Mouse (Mus musculus): ENCODE results near the gene Glipr1. TPM values are rescaled to one million over a fixed set of nuclear protein-coding genes. Genes with fewer than 3 reads are reported as not detected.
"Not testable (repeated sequence)": the region's sequence is repeated elsewhere in the genome, so short reads cannot be mapped to it uniquely, and the experiment has no call there.

Gene Glipr1
- 0.42 and 0.88 TPM in 2 replicates for polyA plus RNA-seq (2016; fragmentation: Nextera tagmentation; extraction: Ambion mirVana)

DNA sequence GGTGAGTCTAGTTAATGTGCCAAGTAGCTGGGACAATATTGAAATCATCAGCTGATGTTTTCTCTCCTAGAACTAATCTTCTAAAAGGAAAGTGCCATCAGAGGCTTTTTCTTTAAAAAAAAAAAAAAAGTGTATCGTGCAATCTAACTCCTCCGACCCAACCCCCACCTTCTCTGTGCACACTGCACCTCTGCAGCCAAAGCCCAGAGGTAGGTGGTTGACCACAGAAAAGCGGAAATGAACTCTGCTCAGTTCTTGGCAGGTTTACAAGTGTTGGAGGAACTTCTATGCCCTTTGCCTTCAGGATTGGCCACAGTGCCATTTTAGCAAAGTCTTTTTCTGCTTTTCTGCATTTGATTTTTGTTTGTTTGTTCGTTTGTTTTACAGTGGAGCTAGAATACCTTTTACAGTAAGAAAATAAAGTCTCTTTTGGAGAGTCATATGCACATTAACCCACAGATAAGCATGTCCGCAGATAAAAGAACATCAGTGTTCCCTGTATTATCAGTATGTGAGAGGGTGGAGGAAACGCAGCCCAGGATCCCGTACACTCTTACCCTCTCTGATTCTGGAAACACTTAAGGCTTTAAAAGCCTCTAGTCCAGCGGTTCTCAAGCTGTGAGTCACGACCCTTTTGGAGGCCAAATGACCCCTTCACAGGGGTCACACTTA is at the start of gene Glipr1:
Glipr1 (minus strand) TSS at position 88 of the 672 bp plus-strand sequence.
- Histone ChIP-seq H3K36me3 (no peaks in the 10 kb centered on the region), H3K27me3 (no peaks in the 10 kb centered on the region), H3K27ac (no peak within 1 kb of the TSS), H3K9ac (no peak within 1 kb of the TSS), H3K4me2 (replicated peaks) (no peak within 1 kb of the TSS), H3K4me3 (no peak within 1 kb of the TSS), H3K9me3 (replicated peaks) (no peaks in the 10 kb centered on the region), H3K4me1 (no peaks in the 10 kb centered on the region)
- ATAC-seq (ENCODE audit: low FRiP score), result no peak
- WGBS, result 69% methylated on average over 9 of the region's 9 CpGs

DNA sequence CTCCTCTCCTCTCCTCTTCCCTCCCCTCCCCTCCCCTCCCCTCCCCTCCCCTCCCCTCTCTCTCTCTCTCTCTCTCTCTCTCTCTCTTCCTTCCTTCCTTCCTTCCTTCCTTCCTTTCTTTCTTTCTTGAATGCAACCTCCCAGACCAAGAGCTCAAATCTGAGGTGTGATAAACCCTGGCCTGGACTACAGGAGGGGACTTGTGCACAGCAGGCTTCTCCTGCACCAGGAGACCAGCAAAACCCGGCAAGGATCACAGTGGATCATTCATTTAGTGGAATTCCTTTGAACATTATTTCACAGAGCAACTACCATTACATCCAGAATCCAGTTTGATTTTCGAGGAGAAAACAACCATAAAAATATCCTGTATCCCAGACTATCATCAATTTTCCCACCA is 49.5 kb upstream of the Glipr1 start:
- not testable (repeated sequence) for ATAC-seq (ENCODE audit: low FRiP score); H3K9ac ChIP-seq; H3K36me3 ChIP-seq

DNA sequence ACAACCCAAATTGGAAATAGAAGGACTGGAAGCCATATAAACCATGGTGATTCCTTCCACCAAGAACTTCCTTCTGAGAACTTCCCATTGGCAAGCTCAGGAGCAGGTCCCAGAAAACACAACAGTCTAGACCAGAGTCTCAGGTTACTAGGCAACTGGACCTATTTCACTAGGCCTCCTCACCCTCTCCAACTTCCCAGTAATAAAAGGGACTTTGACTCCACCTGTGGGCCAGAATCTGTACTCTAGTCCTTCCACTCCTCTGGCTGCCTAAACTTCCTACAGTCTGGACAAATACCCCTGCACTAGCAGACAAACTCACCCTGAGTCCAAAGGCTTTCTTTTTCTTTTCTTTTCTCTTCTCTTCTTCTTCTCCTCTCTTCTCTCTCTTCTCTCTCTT is 48.8 kb upstream of the Glipr1 start:
- H3K9ac ChIP-seq, result no peak overlapping the region
- no peaks in the 10 kb centered on the region for H3K36me3 ChIP-seq
- H3K27ac ChIP-seq, result no peak overlapping the region
- ATAC-seq (ENCODE audit: low FRiP score), result no peak
- H3K4me2 ChIP-seq (replicated peaks), result no peak overlapping the region
- H3K4me3 ChIP-seq, result no peak overlapping the region
- H3K9me3 ChIP-seq (replicated peaks), result no peaks in the 10 kb centered on the region
- H3K27me3 ChIP-seq, result no peaks in the 10 kb centered on the region
- H3K4me1 ChIP-seq, result no peaks in the 10 kb centered on the region

More for the DNA sequence above, 49.5 kb upstream of the Glipr1 start:
- H3K9me3 ChIP-seq (replicated peaks); H3K27me3 ChIP-seq; H3K27ac ChIP-seq; H3K4me3 ChIP-seq; H3K4me2 ChIP-seq (replicated peaks); H3K4me1 ChIP-seq: not testable (repeated sequence)
- WGBS, result 78% methylated on average over 2 of the region's 2 CpGs

- not testable (repeated sequence) for H3K36me3 ChIP-seq; H3K4me3 ChIP-seq; ATAC-seq (ENCODE audit: low FRiP score); H3K27me3 ChIP-seq; H3K9me3 ChIP-seq (replicated peaks); H3K27ac ChIP-seq; H3K4me2 ChIP-seq (replicated peaks); H3K4me1 ChIP-seq; H3K9ac ChIP-seq
- WGBS, result 49% methylated on average over 14 of the region's 14 CpGs
Observed at GRCm38 (mm10) chr10:112044283-112044682, 41.9 kb upstream of the Glipr1 start.

DNA sequence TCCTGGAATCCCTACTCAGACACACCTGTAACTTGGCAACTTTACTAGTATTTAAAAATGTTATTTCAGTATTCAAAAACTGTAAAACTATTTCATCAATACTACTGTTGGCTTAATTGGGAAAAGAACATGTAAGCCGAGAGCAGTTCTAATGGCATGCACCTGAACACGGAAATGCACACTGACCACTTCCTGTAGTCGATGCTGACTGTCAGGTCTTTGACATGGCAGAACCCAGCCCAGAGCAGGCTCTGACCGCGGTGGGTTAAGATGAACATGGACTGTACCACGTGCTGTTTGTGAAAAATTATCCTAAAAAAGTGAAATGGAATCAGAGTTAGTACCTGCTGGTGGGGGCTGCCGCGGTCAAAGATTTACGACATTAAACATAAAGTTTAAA is 41.1 kb upstream of the Glipr1 start:
- not testable (repeated sequence) for H3K27me3 ChIP-seq; ATAC-seq (ENCODE audit: low FRiP score); H3K4me1 ChIP-seq; H3K27ac ChIP-seq; H3K9me3 ChIP-seq (replicated peaks); H3K4me2 ChIP-seq (replicated peaks); H3K9ac ChIP-seq; H3K4me3 ChIP-seq; H3K36me3 ChIP-seq
- WGBS, result 87% methylated on average over 9 of the region's 9 CpGs

GRCm38 (mm10) chr10:112028689-112029088 is 26.3 kb upstream of the Glipr1 start:
- H3K36me3 ChIP-seq; H3K27me3 ChIP-seq; H3K9ac ChIP-seq; H3K27ac ChIP-seq; H3K9me3 ChIP-seq (replicated peaks); H3K4me1 ChIP-seq; H3K4me2 ChIP-seq (replicated peaks); H3K4me3 ChIP-seq; ATAC-seq (ENCODE audit: low FRiP score): not testable (repeated sequence)
- 79% methylated on average over 3 of the region's 3 CpGs for WGBS

DNA sequence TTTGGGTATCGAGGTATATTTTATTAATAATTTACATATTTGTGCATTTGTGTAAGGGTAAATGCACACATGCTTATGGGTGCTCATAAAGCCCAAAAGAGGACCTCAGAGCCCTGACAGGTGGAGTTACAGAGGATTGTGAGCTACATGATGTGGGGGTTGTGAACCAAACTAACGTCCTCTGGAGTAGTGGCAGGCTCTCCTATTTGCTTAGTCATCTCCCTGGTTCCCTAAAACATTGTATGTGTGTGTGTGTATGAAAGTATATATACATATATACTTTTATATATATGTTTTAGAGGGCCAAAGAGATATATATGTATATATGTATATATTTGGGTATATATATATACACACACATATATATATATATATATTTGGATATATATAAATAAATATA is 21.2 kb upstream of the Glipr1 start:
- no peak for ATAC-seq (ENCODE audit: low FRiP score)
- no peaks in the 10 kb centered on the region for H3K27me3 ChIP-seq
- WGBS, result 86% methylated on average over 2 of the region's 2 CpGs
- H3K4me3 ChIP-seq, result no peak overlapping the region
- H3K9me3 ChIP-seq (replicated peaks), result no peaks in the 10 kb centered on the region
- no peaks in the 10 kb centered on the region for H3K36me3 ChIP-seq
- no peak overlapping the region for H3K4me2 ChIP-seq (replicated peaks)
- no peaks in the 10 kb centered on the region for H3K4me1 ChIP-seq
- no peak overlapping the region for H3K27ac ChIP-seq
- H3K9ac ChIP-seq, result no peak overlapping the region

DNA sequence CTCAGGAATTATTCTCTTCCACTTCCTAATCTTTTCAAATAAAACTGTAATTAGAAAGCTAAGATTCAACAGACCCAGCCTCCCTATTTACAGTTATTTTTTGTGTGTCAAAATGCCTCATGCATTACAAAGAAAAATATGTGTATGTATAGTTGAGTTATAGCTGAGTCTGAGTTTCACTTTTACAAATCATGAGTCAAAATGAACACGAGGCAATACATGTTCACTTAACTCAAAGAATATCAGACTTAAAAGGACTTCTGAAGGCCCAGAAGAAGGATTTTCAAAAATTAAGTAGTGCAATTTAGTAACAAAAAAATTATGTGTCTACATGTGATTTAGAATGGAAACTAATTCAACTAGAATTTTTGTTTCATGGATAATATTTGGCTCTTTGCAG is 7.1 kb upstream of the Glipr1 start:
- not testable (repeated sequence) for H3K27ac ChIP-seq; H3K4me3 ChIP-seq; ATAC-seq (ENCODE audit: low FRiP score); H3K27me3 ChIP-seq; H3K9ac ChIP-seq; H3K9me3 ChIP-seq (replicated peaks); H3K36me3 ChIP-seq; H3K4me2 ChIP-seq (replicated peaks); H3K4me1 ChIP-seq
- 90% methylated on average over 1 of the region's 1 CpGs for WGBS

GRCm38 (mm10) chr10:112001756-112002520 is 493 bp downstream of the Glipr1 start:
- Histone ChIP-seq H3K27me3 (no peaks in the 10 kb centered on the region), H3K9ac (no peak overlapping the region), H3K36me3 (no peaks in the 10 kb centered on the region), H3K27ac (no peak overlapping the region), H3K9me3 (replicated peaks) (no peaks in the 10 kb centered on the region), H3K4me3 (no peak overlapping the region), H3K4me2 (replicated peaks) (no peak overlapping the region), H3K4me1 (no peaks in the 10 kb centered on the region)
- ATAC-seq (ENCODE audit: low FRiP score), result no peak
- WGBS, result 87% methylated on average over 9 of the region's 9 CpGs

DNA sequence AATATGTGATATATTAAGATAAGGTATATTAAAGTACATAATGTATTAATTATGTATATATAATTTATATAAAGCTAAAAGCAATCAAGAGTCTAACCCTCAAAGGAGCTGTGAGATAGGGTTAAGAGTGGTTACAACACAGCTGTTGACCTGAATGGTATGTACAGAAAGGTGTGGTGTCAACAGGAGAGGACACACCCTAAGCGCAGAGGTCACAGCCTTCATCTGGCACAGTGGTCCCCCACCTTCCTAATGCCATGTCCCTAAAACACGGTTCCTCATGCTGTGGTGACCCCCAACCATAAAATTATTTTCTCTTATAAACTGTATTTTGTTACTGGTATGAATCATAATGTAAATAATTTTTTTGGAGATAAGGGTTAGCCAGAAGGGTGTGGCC is 1.1 kb downstream of the Glipr1 start:
- Histone ChIP-seq H3K9me3 (replicated peaks) (no peaks in the 10 kb centered on the region), H3K36me3 (no peaks in the 10 kb centered on the region), H3K4me1 (no peaks in the 10 kb centered on the region), H3K27me3 (no peaks in the 10 kb centered on the region), H3K4me2 (replicated peaks) (no peak overlapping the region), H3K4me3 (no peak overlapping the region), H3K27ac (no peak overlapping the region), H3K9ac (no peak overlapping the region)
- no peak for ATAC-seq (ENCODE audit: low FRiP score)
- 89% methylated on average over 2 of the region's 2 CpGs for WGBS

- Histone ChIP-seq H3K9me3 (replicated peaks) (no peaks in the 10 kb centered on the region), H3K27me3 (no peaks in the 10 kb centered on the region), H3K4me2 (replicated peaks) (no peak overlapping the region)
Observed at GRCm38 (mm10) chr10:112000568-112000967, 1.9 kb downstream of the Glipr1 start.

DNA sequence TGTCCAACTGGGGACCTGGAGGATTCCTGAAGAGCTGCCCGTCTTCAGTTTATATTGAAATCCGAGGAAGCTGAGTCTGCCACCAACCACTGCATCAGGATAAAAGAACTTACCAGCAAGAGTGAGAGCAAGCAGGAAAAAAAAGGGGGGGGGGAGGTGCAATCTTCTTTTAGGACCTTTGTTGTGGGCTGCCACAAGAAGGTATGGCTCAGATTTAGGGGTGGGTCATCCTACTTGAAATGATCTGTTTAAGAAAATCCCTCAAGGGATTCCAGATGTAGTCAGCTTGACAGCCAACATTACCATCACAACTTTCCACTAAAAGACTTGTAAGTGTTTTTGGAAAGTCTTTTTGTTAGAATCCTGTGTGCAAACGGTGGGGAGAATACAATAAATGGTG is 2.7 kb downstream of the Glipr1 start:
- H3K9me3 ChIP-seq (replicated peaks), result no peaks in the 10 kb centered on the region
- H3K4me3 ChIP-seq, result no peak overlapping the region
- WGBS, result 61% methylated on average over 3 of the region's 3 CpGs
- no peaks in the 10 kb centered on the region for H3K4me1 ChIP-seq
- H3K9ac ChIP-seq, result no peak overlapping the region
- H3K4me2 ChIP-seq (replicated peaks), result no peak overlapping the region
- H3K36me3 ChIP-seq, result no peaks in the 10 kb centered on the region
- no peak overlapping the region for H3K27ac ChIP-seq
- H3K27me3 ChIP-seq, result no peaks in the 10 kb centered on the region
- ATAC-seq (ENCODE audit: low FRiP score), result no peak

More at GRCm38 (mm10) chr10:112000568-112000967, 1.9 kb downstream of the Glipr1 start:
- Histone ChIP-seq H3K36me3 (no peaks in the 10 kb centered on the region), H3K9ac (no peak overlapping the region), H3K27ac (no peak overlapping the region), H3K4me3 (no peak overlapping the region), H3K4me1 (no peaks in the 10 kb centered on the region)
- ATAC-seq (ENCODE audit: low FRiP score), result no peak
- 93% methylated on average over 5 of the region's 5 CpGs for WGBS

DNA sequence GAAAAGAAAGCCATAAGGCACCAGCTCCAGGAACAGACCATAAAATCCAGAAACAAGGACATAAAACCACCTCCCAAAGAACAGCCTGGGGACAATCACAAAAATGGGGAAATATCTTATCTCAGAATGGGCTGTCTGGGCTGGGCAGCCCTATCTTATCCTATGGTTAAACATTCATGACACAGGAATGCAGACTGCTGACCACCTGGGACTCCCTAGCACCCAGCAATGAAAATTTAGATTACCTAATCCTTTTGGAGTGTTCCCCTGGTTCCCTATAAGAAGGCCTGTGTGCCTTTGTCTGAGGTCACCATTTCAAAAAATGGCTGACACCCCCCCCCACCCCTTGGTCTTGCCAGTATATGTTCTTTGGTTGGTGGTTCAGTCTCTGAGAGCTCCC is 4.8 kb downstream of the Glipr1 start:
- H3K4me2 ChIP-seq (replicated peaks), result no peak overlapping the region
- H3K36me3 ChIP-seq, result no peaks in the 10 kb centered on the region
- no peak for ATAC-seq (ENCODE audit: low FRiP score)
- no peak overlapping the region for H3K9ac ChIP-seq
- H3K27ac ChIP-seq, result no peak overlapping the region
- no peaks in the 10 kb centered on the region for H3K9me3 ChIP-seq (replicated peaks)
- no peaks in the 10 kb centered on the region for H3K27me3 ChIP-seq
- H3K4me1 ChIP-seq, result no peaks in the 10 kb centered on the region
- no peak overlapping the region for H3K4me3 ChIP-seq
